Mouse (Mus musculus) liver, adult 2 months (tissue): ENCODE data around the gene St3gal2. TPM values are rescaled to one million over a fixed set of nuclear protein-coding genes. Genes with fewer than 3 reads are reported as not detected.
"Not testable (repeated sequence)": the region's sequence is repeated elsewhere in the genome, so short reads cannot be mapped to it uniquely, and the experiment has no call there.

ENCODE experiments used
- DNase-seq: peaks from one replicate; pipeline ENCODE4 v3.0.0-alpha.2; 2011; ENCODE audit warnings: low read depth, low spot score; ENCODE audit errors: extremely low read depth
- H3K27ac ChIP-seq: fragments of 200-500 bp; replicated peaks from 2 replicates; pipeline ENCODE4 v1.5.1; 2012; ENCODE audit warnings: low read depth, mild to moderate bottlenecking, control low read depth, inconsistent platforms, low read length; ENCODE audit not compliant: insufficient read depth
- H3K27me3 ChIP-seq: fragments of 200-500 bp; 2 replicates; pipeline ENCODE4 v1.6.1; 2012; ENCODE audit warnings: mild to moderate bottlenecking, moderate library complexity, low read length, inconsistent platforms; ENCODE audit not compliant: control insufficient read depth, insufficient read depth
- H3K36me3 ChIP-seq: fragments of 200-500 bp; 2 replicates; pipeline ENCODE4 v1.6.1; 2012; ENCODE audit warnings: low read length, inconsistent platforms; ENCODE audit not compliant: control insufficient read depth, insufficient read depth
- H3K4me1 ChIP-seq: fragments of 200-500 bp; 2 replicates; pipeline ENCODE4 v1.6.1; 2011; ENCODE audit warnings: low read length; ENCODE audit not compliant: control insufficient read depth, insufficient read depth
- H3K4me3 ChIP-seq: fragments of 200-500 bp; 2 replicates; pipeline ENCODE4 v1.5.1; 2011; ENCODE audit warnings: low read depth, mild to moderate bottlenecking, control low read depth, low read length, moderate library complexity; ENCODE audit not compliant: insufficient read depth
- H3K79me2 ChIP-seq: fragments of 200-500 bp; 2 replicates; pipeline ENCODE4 v1.6.1; 2012; ENCODE audit warnings: inconsistent platforms, mild to moderate bottlenecking, low read length, moderate library complexity; ENCODE audit not compliant: control insufficient read depth, insufficient read depth
- H3K9ac ChIP-seq: fragments of 200-500 bp; 2 replicates; pipeline ENCODE4 v1.6.1; 2012; ENCODE audit warnings: low read depth, mild to moderate bottlenecking, control low read depth, inconsistent platforms, low read length
- CTCF ChIP-seq: fragments of 200-500 bp; IDR thresholded peaks from 2 replicates; pipeline ENCODE4 v1.5.1; 2011; ENCODE audit warnings: low read depth, low read length, control low read depth
- POLR2A ChIP-seq: fragments of 200-500 bp; IDR thresholded peaks from 2 replicates; pipeline ENCODE4 v1.6.1; 2011; ENCODE audit warnings: low read length, control low read depth; ENCODE audit not compliant: insufficient read depth; ENCODE audit errors: extremely low read depth
- WGBS: fragments of 180-500 bp; shearing (Covaris S2); methylation state at CpG from one replicate; pipeline ENCODE4 v1.1.7; 2018; 5-methylcytosine and 5-hydroxymethylcytosine counted together
- polyA plus RNA-seq: library from polyadenylated mRNA; depleted of rRNA; stranded (reverse); fragments of >200 nt; gene quantifications from 2 replicates; pipeline ENCODE4 v1.2.3, GENCODE M21; 2012
- total RNA-seq: library from RNA; depleted of rRNA; stranded (reverse); fragments of >200 nt; gene quantifications from 2 replicates; pipeline ENCODE4 v1.2.3, GENCODE M21; 2014

St3gal2 gene
- total and polyA plus RNA-seq, 2 experiments, result 0.83 to 1.5 TPM

GRCm38 (mm10) chr8:110902579-110902965 lies 17.1 kb upstream of the St3gal2 start:
- Histone ChIP-seq H3K36me3 (no peaks in the 10 kb centered on the region), H3K9ac (no peak overlapping the region), H3K4me3 (peak overlapping the region; percentile 99; the same call in 1 of the 2 replicates), H3K27ac (no peak overlapping the region), H3K4me1 (no peaks in the 10 kb centered on the region), H3K27me3 (no peaks in the 10 kb centered on the region), H3K79me2 (no peaks in the 10 kb centered on the region; the same call in 1 of the 2 replicates)
- no peak for TF ChIP-seq CTCF
- no peak for TF ChIP-seq POLR2A
- DNase-seq, result no peak
- WGBS, result 26% methylated on average over 2 of the region's 2 CpGs

- no peak for DNase-seq
- TF ChIP-seq POLR2A (no peak), CTCF (no peak)
- H3K27me3 ChIP-seq, result no peaks in the 10 kb centered on the region
- H3K4me3 ChIP-seq, result no peak overlapping the region
- H3K4me1 ChIP-seq, result no peaks in the 10 kb centered on the region
- no peak overlapping the region for H3K9ac ChIP-seq
- 84% methylated on average over 6 of the region's 6 CpGs for WGBS
- no peak overlapping the region for H3K27ac ChIP-seq
- H3K79me2 ChIP-seq, result no peaks in the 10 kb centered on the region; the same call in 1 of the 2 replicates
- no peaks in the 10 kb centered on the region for H3K36me3 ChIP-seq
Observed at GRCm38 (mm10) chr8:110905404-110905803, 14.3 kb upstream of the St3gal2 start.

- no peak for DNase-seq
- no peaks in the 10 kb centered on the region for H3K36me3 ChIP-seq
- H3K27me3 ChIP-seq, result no peaks in the 10 kb centered on the region
- no peak overlapping the region for H3K9ac ChIP-seq
- no peaks in the 10 kb centered on the region for H3K4me1 ChIP-seq
- TF ChIP-seq CTCF, result no peak
- TF ChIP-seq POLR2A, result no peak
- no peak overlapping the region for H3K27ac ChIP-seq
- no peaks in the 10 kb centered on the region; the same call in 1 of the 2 replicates for H3K79me2 ChIP-seq
- 92% methylated on average over 1 of the region's 1 CpGs for WGBS
- no peak overlapping the region for H3K4me3 ChIP-seq
Observed at GRCm38 (mm10) chr8:110906682-110907081, 13.0 kb upstream of the St3gal2 start.

- not testable (repeated sequence) for H3K36me3 ChIP-seq
Observed at GRCm38 (mm10) chr8:110909850-110910249, 9.9 kb upstream of the St3gal2 start.

GRCm38 (mm10) chr8:110911576-110912570 lies 7.8 kb upstream of the St3gal2 start:
- no peak overlapping the region for H3K27ac ChIP-seq
- no peaks in the 10 kb centered on the region for H3K27me3 ChIP-seq
- DNase-seq, result no peak
- no peaks in the 10 kb centered on the region for H3K4me1 ChIP-seq
- no peak overlapping the region for H3K9ac ChIP-seq
- WGBS, result 83% methylated on average over 15 of the region's 15 CpGs
- TF ChIP-seq POLR2A (no peak), CTCF (no peak)
- H3K36me3 ChIP-seq, result no peaks in the 10 kb centered on the region
- H3K79me2 ChIP-seq, result no peaks in the 10 kb centered on the region
- H3K4me3 ChIP-seq, result no peak overlapping the region

More at GRCm38 (mm10) chr8:110909850-110910249, 9.9 kb upstream of the St3gal2 start:
- not testable (repeated sequence) for H3K9ac ChIP-seq, H3K27me3 ChIP-seq, H3K27ac ChIP-seq, H3K4me3 ChIP-seq, H3K79me2 ChIP-seq, H3K4me1 ChIP-seq, DNase-seq

GRCm38 (mm10) chr8:110917415-110917814 lies 2.3 kb upstream of the St3gal2 start:
- H3K27me3 ChIP-seq, result no peaks in the 10 kb centered on the region
- 43% methylated on average over 2 of the region's 2 CpGs for WGBS
- no peak overlapping the region for H3K27ac ChIP-seq
- no peaks in the 10 kb centered on the region for H3K36me3 ChIP-seq
- H3K9ac ChIP-seq, result no peak overlapping the region
- TF ChIP-seq POLR2A (no peak), CTCF (no peak)
- H3K4me1 ChIP-seq, result 0 out of 2 replicates have a peak, but pooled peaks cover 3% of the 10 kb centered on the region
- peak; percentile 75 for DNase-seq
- no peak overlapping the region for H3K4me3 ChIP-seq
- H3K79me2 ChIP-seq, result no peaks in the 10 kb centered on the region
